Mouse (Mus musculus) stomach, embryonic 14.5 days (tissue): ENCODE measurements around the gene Kctd20. TPM values are rescaled to one million over a fixed set of nuclear protein-coding genes. Genes with fewer than 3 reads are reported as not detected.

ENCODE experiments used
- ATAC-seq: fragments of 200-750 bp; cut with Nextera tagmentation; 2 replicates; pipeline ENCODE4 v1.8.0; 2017; ENCODE audit warnings: low read depth, moderate TSS enrichment; ENCODE audit not compliant: insufficient number of reproducible peaks, insufficient read depth, low FRiP score
- H3K27ac ChIP-seq: fragments of 300-500 bp; sonication (generic); 2 replicates; pipeline ENCODE4 v1.5.1; 2014; ENCODE audit warnings: mild to moderate bottlenecking, low read length, moderate library complexity, mixed read lengths
- H3K27me3 ChIP-seq: fragments of 300-500 bp; sonication (generic); 2 replicates; pipeline ENCODE4 v1.6.1; 2014; ENCODE audit warnings: low read length, control low read depth, mixed read lengths; ENCODE audit not compliant: control insufficient read depth, insufficient read depth
- H3K36me3 ChIP-seq: fragments of 300-500 bp; sonication (generic); 2 replicates; pipeline ENCODE4 v1.6.1; 2014; ENCODE audit warnings: mild to moderate bottlenecking, control low read depth, low read length, moderate library complexity, mixed read lengths; ENCODE audit not compliant: control insufficient read depth, insufficient read depth
- H3K4me1 ChIP-seq: fragments of 300-500 bp; sonication (generic); 2 replicates; pipeline ENCODE4 v1.6.1; 2014; ENCODE audit warnings: low read length, control low read depth, mixed read lengths; ENCODE audit not compliant: control insufficient read depth, insufficient read depth
- H3K4me2 ChIP-seq: fragments of 300-500 bp; sonication (generic); replicated peaks from 2 replicates; pipeline ENCODE4 v1.6.1; 2014; ENCODE audit warnings: low read depth, low read length, control low read depth
- H3K4me3 ChIP-seq: fragments of 300-500 bp; sonication (generic); 2 replicates; pipeline ENCODE4 v1.5.1; 2014; ENCODE audit warnings: low read depth, low read length, control low read depth
- H3K9ac ChIP-seq: fragments of 300-500 bp; sonication (generic); replicated peaks from 2 replicates; pipeline ENCODE4 v1.6.1; 2014; ENCODE audit warnings: low read depth, mild to moderate bottlenecking, control low read depth, low read length, moderate library complexity, mixed read lengths
- H3K9me3 ChIP-seq: fragments of 300-500 bp; sonication (generic); 2 replicates; pipeline ENCODE4 v1.6.1; 2016; ENCODE audit warnings: low read depth, low read length, control low read depth; ENCODE audit not compliant: control insufficient read depth
- WGBS: fragments of 180-500 bp; shearing (Covaris S2); extraction: QIAGEN DNeasy Blood & Tissue Kit; methylation state at CpG from one replicate; pipeline ENCODE4 v1.1.7; 2014; 5-methylcytosine and 5-hydroxymethylcytosine counted together
- polyA plus RNA-seq: library from polyadenylated mRNA; unstranded; fragments of >200 nt; fragmentation: Nextera tagmentation; extraction: Ambion mirVana; gene quantifications from 2 replicates; pipeline ENCODE4 v1.2.1, GENCODE M21; 2014

Kctd20 gene
- polyA plus RNA-seq, 1 experiment from 2014 or later = 75.9 TPM

GRCm38 (mm10) chr17:28913940-28914339 is 37.8 kb upstream of the Kctd20 start:
- no peak overlapping the region for H3K4me2 ChIP-seq
- H3K9ac ChIP-seq = no peak overlapping the region
- ATAC-seq = no peak
- no peak overlapping the region for H3K4me3 ChIP-seq
- no peaks in the 10 kb centered on the region for H3K36me3 ChIP-seq
- H3K27ac ChIP-seq = no peak overlapping the region
- H3K9me3 ChIP-seq = no peaks in the 10 kb centered on the region
- WGBS = 77% methylated on average over 6 of the region's 6 CpGs
- 0 out of 2 replicates have a peak, but pooled peaks cover 6% of the 10 kb centered on the region for H3K4me1 ChIP-seq
- H3K27me3 ChIP-seq = no peaks in the 10 kb centered on the region

GRCm38 (mm10) chr17:28915060-28915628 is 36.6 kb upstream of the Kctd20 start, which contains the start of gene 4930539E08Rik:
Gene 4930539E08Rik, minus strand, starts transcription at chr17:28915324.
- WGBS = 65% methylated on average over 12 of the region's 12 CpGs
- H3K4me2 ChIP-seq = no peak within 1 kb of the TSS
- H3K36me3 ChIP-seq = no peaks in the 10 kb centered on the region
- no peak for ATAC-seq
- H3K27me3 ChIP-seq = no peaks in the 10 kb centered on the region
- no peak within 1 kb of the TSS for H3K27ac ChIP-seq
- H3K9ac ChIP-seq = no peak within 1 kb of the TSS
- H3K4me1 ChIP-seq = no peaks in the 10 kb centered on the region
- no peaks in the 10 kb centered on the region for H3K9me3 ChIP-seq
- no peak within 1 kb of the TSS for H3K4me3 ChIP-seq

GRCm38 (mm10) chr17:28916520-28916919 is 35.2 kb upstream of the Kctd20 start:
- no peak overlapping the region for H3K4me3 ChIP-seq
- no peak overlapping the region for H3K9ac ChIP-seq
- no peaks in the 10 kb centered on the region for H3K4me1 ChIP-seq
- H3K4me2 ChIP-seq = no peak overlapping the region
- no peaks in the 10 kb centered on the region for H3K36me3 ChIP-seq
- H3K27ac ChIP-seq = no peak overlapping the region
- no peak for ATAC-seq
- no peaks in the 10 kb centered on the region for H3K9me3 ChIP-seq
- WGBS = 83% methylated on average over 1 of the region's 1 CpGs
- H3K27me3 ChIP-seq = no peaks in the 10 kb centered on the region

GRCm38 (mm10) chr17:28921086-28921485 is 30.7 kb upstream of the Kctd20 start:
- Histone ChIP-seq H3K27me3 (no peaks in the 10 kb centered on the region), H3K4me1 (no peaks in the 10 kb centered on the region), H3K36me3 (no peaks in the 10 kb centered on the region), H3K4me3 (no peak overlapping the region), H3K9ac (no peak overlapping the region), H3K4me2 (no peak overlapping the region), H3K9me3 (no peaks in the 10 kb centered on the region), H3K27ac (0 out of 2 replicates have a peak overlapping the region, but pooled peaks have one; percentile 10)
- WGBS = 66% methylated on average over 8 of the region's 8 CpGs
- ATAC-seq = no peak

- H3K9ac ChIP-seq = no peak overlapping the region
- no peaks in the 10 kb centered on the region for H3K27me3 ChIP-seq
- ATAC-seq = no peak
- WGBS = 66% methylated on average over 6 of the region's 6 CpGs
- H3K4me1 ChIP-seq = no peaks in the 10 kb centered on the region
- H3K9me3 ChIP-seq = no peaks in the 10 kb centered on the region
- no peak overlapping the region for H3K27ac ChIP-seq
- no peak overlapping the region for H3K4me3 ChIP-seq
- H3K36me3 ChIP-seq = no peaks in the 10 kb centered on the region
- no peak overlapping the region for H3K4me2 ChIP-seq
These were observed 29.7 kb upstream of the Kctd20 start for GRCm38 (mm10) chr17:28922096-28922495.

- H3K27ac ChIP-seq = no peak overlapping the region
- 84% methylated on average over 8 of the region's 8 CpGs for WGBS
These were observed 26.7 kb upstream of the Kctd20 start for GRCm38 (mm10) chr17:28924957-28925595.

GRCm38 (mm10) chr17:28926380-28926779 is 25.4 kb upstream of the Kctd20 start:
- Histone ChIP-seq H3K36me3 (no peaks in the 10 kb centered on the region), H3K4me3 (no peak overlapping the region), H3K9ac (no peak overlapping the region), H3K27me3 (no peaks in the 10 kb centered on the region), H3K4me2 (no peak overlapping the region), H3K4me1 (peaks cover 11% of the 10 kb centered on the region), H3K9me3 (no peaks in the 10 kb centered on the region), H3K27ac (no peak overlapping the region)
- WGBS = 17% methylated on average over 13 of the region's 13 CpGs
- ATAC-seq = no peak

More at GRCm38 (mm10) chr17:28924957-28925595, 26.7 kb upstream of the Kctd20 start:
- ATAC-seq = no peak
- Histone ChIP-seq H3K27me3 (no peaks in the 10 kb centered on the region), H3K9ac (no peak overlapping the region), H3K4me1 (peaks cover 2% of the 10 kb centered on the region), H3K4me2 (no peak overlapping the region), H3K36me3 (no peaks in the 10 kb centered on the region), H3K4me3 (no peak overlapping the region), H3K9me3 (no peaks in the 10 kb centered on the region)

GRCm38 (mm10) chr17:28926866-28927635 is 24.7 kb upstream of the Kctd20 start:
- Histone ChIP-seq H3K4me1 (peaks cover 11% of the 10 kb centered on the region), H3K36me3 (no peaks in the 10 kb centered on the region), H3K9ac (no peak overlapping the region), H3K27me3 (no peaks in the 10 kb centered on the region), H3K9me3 (no peaks in the 10 kb centered on the region), H3K4me3 (no peak overlapping the region), H3K4me2 (no peak overlapping the region), H3K27ac (no peak overlapping the region)
- ATAC-seq = 0 out of 2 replicates have a peak, but pooled peaks have one; percentile 7
- whole genome bisulfite sequencing = 52% methylated on average over 15 of the region's 15 CpGs
